Mouse (Mus musculus) splenic B cell, adult 2 months (primary cell): ENCODE measurements around the gene Spn.

ENCODE experiments used
- DNase-seq: peaks from one replicate; pipeline ENCODE4 v3.0.0-alpha.2; 2011; ENCODE audit warnings: low read depth, low spot score
- H3K27me3 ChIP-seq: 2 replicates; pipeline ENCODE4 v1.6.1; 2012; ENCODE audit warnings: mild to moderate bottlenecking, low read length, moderate library complexity, mixed read lengths; ENCODE audit not compliant: control insufficient read depth, poor library complexity, insufficient read depth, severe bottlenecking
- H3K36me3 ChIP-seq: 2 replicates; pipeline ENCODE4 v1.6.1; 2012; ENCODE audit warnings: mild to moderate bottlenecking, low read length, moderate library complexity, mixed read lengths; ENCODE audit not compliant: control insufficient read depth, poor library complexity, insufficient read depth, severe bottlenecking

Gene Spn

DNA sequence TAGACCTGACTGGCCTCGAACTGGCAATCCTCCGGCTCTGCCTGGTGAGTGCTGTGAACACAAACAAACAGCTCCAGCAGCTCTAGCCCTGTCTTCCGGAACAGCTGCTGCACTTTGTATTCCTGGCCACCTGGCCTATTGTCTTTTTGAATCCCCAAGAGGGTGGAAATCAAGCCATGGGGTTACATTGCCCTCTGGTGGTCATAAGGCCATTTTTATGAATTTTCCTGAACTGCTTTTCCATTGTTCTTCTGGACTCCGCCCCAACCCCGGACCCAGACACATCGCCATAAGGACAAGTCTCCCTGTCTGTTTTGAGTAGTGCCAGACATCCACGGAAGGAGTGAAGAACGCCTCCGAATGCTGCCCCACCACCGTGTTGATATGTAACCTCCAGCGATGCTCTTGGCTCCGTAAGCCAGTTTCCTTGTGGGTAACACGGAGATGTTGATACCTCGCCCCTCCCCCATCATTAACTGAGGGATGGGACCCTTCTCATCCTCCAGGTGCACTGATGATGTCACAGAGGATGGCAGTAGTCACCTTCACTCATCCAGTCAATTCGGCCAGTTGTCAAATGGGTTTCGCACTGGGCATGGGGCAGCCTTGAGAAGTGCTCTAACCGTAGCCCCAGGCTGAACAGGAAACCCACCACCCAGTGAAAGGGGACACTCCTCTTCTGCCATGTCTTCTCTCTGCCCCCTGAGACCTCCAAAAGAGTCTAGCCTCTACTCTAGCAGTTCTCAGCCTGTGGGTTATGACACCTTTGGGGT lies 32.9 kb downstream of the Spn start:
- peak; percentile 91 for DNase-seq
- H3K36me3 ChIP-seq = no peaks in the 10 kb centered on the region
- no peaks in the 10 kb centered on the region for H3K27me3 ChIP-seq

DNA sequence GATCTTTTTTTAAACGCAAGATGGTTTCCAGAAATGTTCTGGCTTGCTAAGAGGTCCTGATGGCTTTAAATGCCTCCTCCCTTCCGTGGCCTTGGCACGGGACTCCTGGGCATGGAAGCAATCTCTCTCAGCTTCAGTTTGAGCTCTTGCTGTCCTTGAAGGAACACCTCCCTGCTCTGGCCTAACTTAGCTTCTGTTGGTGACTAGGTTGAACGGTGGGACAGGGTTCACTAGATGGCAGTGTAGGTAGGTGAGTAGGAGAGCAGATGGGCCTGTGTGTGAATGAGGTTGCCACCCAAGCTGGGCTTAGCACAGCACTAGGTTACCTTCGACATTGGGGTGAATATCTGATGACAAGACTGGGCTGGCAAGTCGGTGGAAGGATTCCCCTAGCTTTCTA lies 33.7 kb downstream of the Spn start:
- no peaks in the 10 kb centered on the region for H3K27me3 ChIP-seq
- no peaks in the 10 kb centered on the region for H3K36me3 ChIP-seq
- DNase-seq = peak; percentile 74

- H3K27me3 ChIP-seq = no peaks in the 10 kb centered on the region
- DNase-seq = no peak
- 0 out of 2 replicates have a peak, but pooled peaks cover 1% of the 10 kb centered on the region for H3K36me3 ChIP-seq
Observed at GRCm38 (mm10) chr7:127102148-127102547, 35.5 kb downstream of the Spn start.

- DNase-seq = no peak
- Histone ChIP-seq H3K27me3 (no peaks in the 10 kb centered on the region), H3K36me3 (0 out of 2 replicates have a peak, but pooled peaks cover 1% of the 10 kb centered on the region)
Observed at GRCm38 (mm10) chr7:127101451-127102016, 36.1 kb downstream of the Spn start.

GRCm38 (mm10) chr7:127099528-127099927 lies 38.1 kb downstream of the Spn start:
- DNase-seq = no peak
- Histone ChIP-seq H3K27me3 (no peaks in the 10 kb centered on the region), H3K36me3 (peaks cover 4% of the 10 kb centered on the region)

DNA sequence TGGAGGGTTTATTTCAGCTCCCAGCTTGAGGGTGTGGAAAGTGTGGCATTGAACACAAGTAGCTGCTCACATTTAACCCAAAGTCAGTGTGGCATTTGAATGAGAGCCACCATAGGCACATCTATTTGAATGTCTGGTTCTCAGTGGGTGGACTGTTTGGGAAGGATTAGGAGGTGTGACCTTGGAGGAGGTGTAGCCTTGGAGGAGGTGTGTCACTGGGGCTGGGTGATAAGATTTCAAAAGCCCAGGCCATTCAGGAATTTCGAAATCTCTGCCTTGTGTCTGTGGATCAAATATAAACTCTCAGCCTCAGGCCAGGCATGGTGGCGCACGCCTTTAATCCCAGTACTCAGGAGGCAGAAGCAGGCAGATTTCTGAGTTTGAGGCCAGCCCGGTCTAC lies 38.7 kb downstream of the Spn start:
- no peaks in the 10 kb centered on the region for H3K27me3 ChIP-seq
- no peak for DNase-seq
- H3K36me3 ChIP-seq = peaks cover 5% of the 10 kb centered on the region

GRCm38 (mm10) chr7:127098521-127098920 lies 39.1 kb downstream of the Spn start:
- Histone ChIP-seq H3K27me3 (no peaks in the 10 kb centered on the region), H3K36me3 (peaks cover 5% of the 10 kb centered on the region)
- no peak for DNase-seq

GRCm38 (mm10) chr7:127096456-127096855 lies 41.2 kb downstream of the Spn start:
- Histone ChIP-seq H3K27me3 (no peaks in the 10 kb centered on the region), H3K36me3 (peaks cover 5% of the 10 kb centered on the region)
- no peak for DNase-seq

- no peak for DNase-seq
- no peaks in the 10 kb centered on the region for H3K27me3 ChIP-seq
- peaks cover 5% of the 10 kb centered on the region for H3K36me3 ChIP-seq
Observed at GRCm38 (mm10) chr7:127093914-127094313, 43.7 kb downstream of the Spn start.

- peak; percentile 98 for DNase-seq
- Histone ChIP-seq H3K27me3 (no peaks in the 10 kb centered on the region), H3K36me3 (peaks cover 3% of the 10 kb centered on the region)
Observed at GRCm38 (mm10) chr7:127091114-127091896, 46.3 kb downstream of the Spn start, which contains the start of gene AI467606. Gene AI467606 (plus strand): TSS chr7:127091359.

- DNase-seq = peak; percentile 44
- H3K36me3 ChIP-seq = peaks cover 1% of the 10 kb centered on the region; the same call in 1 of the 2 replicates
- no peaks in the 10 kb centered on the region for H3K27me3 ChIP-seq
Observed at GRCm38 (mm10) chr7:127090154-127091113, 47.2 kb downstream of the Spn start.

- H3K36me3 ChIP-seq = peaks cover 1% of the 10 kb centered on the region; the same call in 1 of the 2 replicates
- H3K27me3 ChIP-seq = no peaks in the 10 kb centered on the region
- DNase-seq = peak; percentile 65
Observed at GRCm38 (mm10) chr7:127088901-127089845, 48.5 kb downstream of the Spn start.

DNA sequence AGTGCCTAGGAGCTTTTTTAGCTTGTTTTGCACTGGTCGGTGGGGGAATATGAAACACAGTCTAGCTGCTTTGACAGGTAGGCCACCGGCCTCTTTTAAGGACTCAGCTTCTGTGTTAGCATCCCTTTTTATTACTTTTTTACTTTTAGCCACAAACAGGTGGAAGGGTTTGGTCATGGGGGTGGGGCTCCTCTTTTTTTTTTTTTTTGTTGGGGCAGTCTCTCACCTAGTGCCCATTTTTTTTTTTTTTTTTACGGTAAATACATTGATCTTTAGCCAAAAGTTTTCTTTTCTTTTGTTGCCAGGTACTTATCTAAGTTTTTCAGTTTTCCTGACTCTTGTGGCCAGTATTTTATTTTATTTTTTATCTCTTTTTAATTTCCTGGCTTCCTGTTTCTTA lies 49.5 kb downstream of the Spn start:
- DNase-seq = no peak
- H3K36me3 ChIP-seq = no peaks in the 10 kb centered on the region

More for the DNA sequence above, 49.5 kb downstream of the Spn start:
- no peaks in the 10 kb centered on the region for H3K27me3 ChIP-seq
